Mouse (Mus musculus) heart, postnatal 25 days (tissue): Measurements from ENCODE around the gene Col9a2. TPM values are rescaled to one million over a fixed set of nuclear protein-coding genes. Genes with fewer than 3 reads are reported as not detected.

Source experiments
- DNase-seq: peaks from one replicate; pipeline ENCODE4 v3.0.0; 2022; ENCODE audit warnings: low spot score
- intact Hi-C: fragments of 180-260 bp; cut with DNase I; formaldehyde crosslinking; loops from one replicate; pipeline ENCODE4 v1.15.1; 2025
- total RNA-seq, 2 experiments: library from RNA; stranded (reverse); gene quantifications; 2 replicates each; pipeline ENCODE4 v1.2.3; 2021

The Col9a2 gene
- total RNA-seq: not detected

- intact Hi-C loops: loop anchor here (2.0 kb wide), 1 partner anchor 53 kb away; no protein-coding TSS in a partner anchor
- no peak for DNase-seq
Observed at GRCm38 (mm10) chr4:121039331-121040115, at the start of gene Col9a2. Col9a2 (plus strand) TSS chr4:121039385.

- DNase-seq: no peak
- intact Hi-C loops: no loop called here
Observed at GRCm38 (mm10) chr4:120992284-120992683, 46.9 kb upstream of the Col9a2 start.

- DNase-seq: no peak
- intact Hi-C loops: no loop called here
Observed at GRCm38 (mm10) chr4:120993025-120993424, 46.2 kb upstream of the Col9a2 start.

GRCm38 (mm10) chr4:120995911-120996310 is 43.3 kb upstream of the Col9a2 start:
- intact Hi-C loops: no loop called here
- no peak for DNase-seq

GRCm38 (mm10) chr4:121001042-121001441 is 38.1 kb upstream of the Col9a2 start:
- no peak for DNase-seq
- intact Hi-C loops: no loop called here

- intact Hi-C loops: no loop called here
- DNase-seq: no peak
Observed at GRCm38 (mm10) chr4:121001659-121002058, 37.5 kb upstream of the Col9a2 start.

- DNase-seq: no peak
- intact Hi-C loops: no loop called here
Observed at GRCm38 (mm10) chr4:121002400-121003171, 36.6 kb upstream of the Col9a2 start.

- DNase-seq: no peak
- intact Hi-C loops: no loop called here
Observed at GRCm38 (mm10) chr4:121003611-121004091, 35.5 kb upstream of the Col9a2 start.

- intact Hi-C loops: no loop called here
- DNase-seq: no peak
Observed at GRCm38 (mm10) chr4:121004679-121005078, 34.5 kb upstream of the Col9a2 start.

- no peak for DNase-seq
- intact Hi-C loops: no loop called here
Observed at GRCm38 (mm10) chr4:121007006-121007405, 32.2 kb upstream of the Col9a2 start.

GRCm38 (mm10) chr4:121008071-121008745 is 31.0 kb upstream of the Col9a2 start:
- intact Hi-C loops: no loop called here
- no peak for DNase-seq

- intact Hi-C loops: no loop called here
- no peak for DNase-seq
Observed at GRCm38 (mm10) chr4:121009151-121009550, 30.0 kb upstream of the Col9a2 start.

- intact Hi-C loops: no loop called here
- DNase-seq: no peak
Observed at GRCm38 (mm10) chr4:121010770-121011549, 28.2 kb upstream of the Col9a2 start.

- no peak for DNase-seq
- intact Hi-C loops: loop anchor here (2.0 to 5.0 kb wide), 3 partner anchors 28 to 1782 kb away; partner anchors contain the start of genes AU022252, P3h1 and Rlf
Observed at GRCm38 (mm10) chr4:121014594-121015267, 24.5 kb upstream of the Col9a2 start.

GRCm38 (mm10) chr4:121015268-121015659 is 23.9 kb upstream of the Col9a2 start:
- no peak for DNase-seq
- intact Hi-C loops: loop anchor here (2.0 to 5.0 kb wide), 3 partner anchors 28 to 1783 kb away; partner anchors contain the start of genes AU022252, P3h1 and Rlf

- intact Hi-C loops: loop anchor here (5.0 kb wide), 2 partner anchors 201 to 1784 kb away; partner anchors contain the start of genes AU022252, P3h1 and Rlf
- DNase-seq: peak; percentile 7
Observed at GRCm38 (mm10) chr4:121016021-121016898, 22.9 kb upstream of the Col9a2 start.

- intact Hi-C loops: loop anchor here (5.0 kb wide), 2 partner anchors 200 to 1785 kb away; partner anchors contain the start of genes AU022252, P3h1 and Rlf
Observed at GRCm38 (mm10) chr4:121016928-121017657, 22.1 kb upstream of the Col9a2 start, which contains the start of gene Smap2. Smap2 (minus strand) TSS chr4:121017247.

More at GRCm38 (mm10) chr4:121016928-121017657, 22.1 kb upstream of the Col9a2 start, which contains the start of gene Smap2:
- DNase-seq: peak; percentile 97
